Comparison of ENCODE assay signal across 9 mouse cellular contexts in genomic region chr14:25229569-25229968, GRCm38 (mm10).
DNase-seq lines count a peak whose midpoint lies in the region; ATAC-seq and TF ChIP-seq lines count a peak whose summit lies in the region.
"Had no signal": no experiment of that assay in that cellular context is flagged by ENCODE, and none has a peak within 500 bp of the region (broad histone marks: within the 10 kb centered on the region; RNA-seq: fewer than 3 reads in every experiment).

No protein-coding gene starts in this region.

- 54% methylated on average over 6 of the region's 6 CpGs for WGBS in kidney, postnatal 0 days

- H3K4me2 ChIP-seq in kidney, postnatal 0 days (ENCODE audit: low read length) = no peak overlapping the region

- H3K9me3 ChIP-seq in kidney, postnatal 0 days (replicated peaks; ENCODE audit: low read length) = no peaks in the 10 kb centered on the region

- H3K27ac ChIP-seq in kidney, postnatal 0 days = peak overlapping the region; percentile 64; the same call in 1 of the 2 replicates

- H3K36me3 ChIP-seq in kidney, postnatal 0 days (ENCODE audit: insufficient read depth, low read length) = no peaks in the 10 kb centered on the region
- H3K36me3 ChIP-seq: G1E had no signal

- ATAC-seq in kidney, postnatal 0 days (replicated peaks; ENCODE audit: low FRiP score, low read depth) = no peak

- no peak overlapping the region for H3K9ac ChIP-seq in kidney, postnatal 0 days (ENCODE audit: low read depth, low read length)

- no peak for TF ChIP-seq CTCF in kidney, postnatal 0 days (IDR thresholded peaks at IDR 0.05; ENCODE audit: low read depth)

- H3K4me1 ChIP-seq in kidney, postnatal 0 days (replicated peaks; ENCODE audit: insufficient read depth, low read length) = peaks cover 24% of the 10 kb centered on the region

- H3K27me3 ChIP-seq in kidney, postnatal 0 days (ENCODE audit: insufficient read depth, low read length) = no peaks in the 10 kb centered on the region

- H3K4me3 ChIP-seq in kidney, postnatal 0 days (replicated peaks; ENCODE audit: low read depth, low read length) = no peak overlapping the region

- DNase-seq in kidney, postnatal 0 days (ENCODE audit: low spot score) = no peak
- no peak for DNase-seq in kidney, postnatal 4 days
- peak; percentile 48 for DNase-seq in cerebellum, adult 9-11 months
- DNase-seq in gastrocnemius, postnatal 25 days = peak; percentile 31
- peak; percentile 80 for DNase-seq in lung, postnatal 10 days
- DNase-seq in thymus, postnatal 36 days = no peak
- no peak for DNase-seq in right cerebral cortex, adult 18-20 months
- DNase-seq in kidney, postnatal 10 days = no peak

Comparison
In these comparisons a context has a peak if more than half of its experiments do, and no peak if none do; other contexts are left out.
1. DNase-seq: peak in cerebellum, adult 9-11 months (single experiment), gastrocnemius, postnatal 25 days (single experiment) and lung, postnatal 10 days (single experiment); none in kidney, postnatal 0 days (single experiment), kidney, postnatal 4 days (0 of 2), thymus, postnatal 36 days (0 of 2), right cerebral cortex, adult 18-20 months (single experiment) and kidney, postnatal 10 days (single experiment).